12 mouse cellular contexts compared by ENCODE assay signal in the genomic region with DNA sequence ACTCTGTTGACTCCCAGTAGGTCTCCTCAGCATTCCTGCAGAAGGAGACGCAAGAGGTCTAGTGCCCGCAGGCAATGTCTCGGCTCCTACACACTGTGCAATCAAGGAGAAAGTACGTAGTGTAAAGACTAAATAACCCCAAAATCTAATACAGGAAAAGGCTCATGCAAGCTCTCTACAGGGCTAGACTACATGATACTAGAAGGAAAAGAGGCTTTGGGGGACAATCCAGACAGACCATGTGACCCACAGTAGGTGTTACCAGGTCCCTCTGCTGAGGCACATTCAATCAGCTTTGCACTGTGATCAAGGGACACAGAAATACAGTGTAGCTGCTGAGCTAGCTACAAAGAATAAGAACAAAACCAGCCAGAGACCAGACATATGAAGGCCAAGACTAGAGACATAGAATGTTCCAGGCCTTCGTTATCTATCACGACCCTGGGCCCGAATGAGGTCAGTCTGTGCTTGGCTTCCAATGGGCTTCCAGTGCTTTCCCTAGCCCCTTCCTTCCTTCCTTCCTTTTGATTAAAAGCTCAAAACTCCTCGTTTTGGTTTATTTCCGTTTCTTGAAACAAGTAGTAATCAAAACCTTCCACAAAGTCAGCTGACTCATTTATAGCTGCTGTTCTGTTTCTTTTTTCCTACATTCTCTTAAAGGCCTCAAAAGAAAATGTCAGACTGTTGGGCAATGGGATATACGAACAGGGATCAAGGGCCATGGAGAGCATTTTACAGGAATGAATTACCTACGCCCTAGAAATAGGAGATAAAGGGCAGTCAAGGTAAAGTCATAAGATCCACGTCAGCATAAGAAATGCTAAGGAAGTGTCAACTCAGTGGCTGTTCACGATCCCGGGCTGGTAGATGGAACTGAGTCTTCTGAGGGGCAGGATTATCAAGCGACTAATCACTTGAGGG. TPM values are rescaled to one million over a fixed set of nuclear protein-coding genes. Genes with fewer than 3 reads are reported as not detected.
A peak's percentile ranks its signal among the peaks of the same experiment; 100 is the strongest.
DNase-seq lines count a peak whose midpoint lies in the region; ATAC-seq and TF ChIP-seq lines count a peak whose summit lies in the region.
"Had no signal": no experiment of that assay in that cellular context is flagged by ENCODE, and none has a peak within 500 bp of the region (broad histone marks: within the 10 kb centered on the region; RNA-seq: fewer than 3 reads in every experiment).

No protein-coding gene starts in this region.

- intact Hi-C loops in heart, postnatal 14 days (cut with DNase I): no loop called here

- 0 out of 2 replicates have a peak overlapping the region, but pooled peaks have one; percentile 27 for H3K4me3 ChIP-seq in heart, embryonic 12.5 days
- H3K4me3 ChIP-seq in intestine, embryonic 16.5 days (ENCODE audit: low read length): no peak overlapping the region
- H3K4me3 ChIP-seq in thymus, adult 2 months (ENCODE audit: control insufficient read depth, insufficient read depth, low read length): no peak overlapping the region
- H3K4me3 ChIP-seq: hindbrain, embryonic 12.5 days had no signal

- ATAC-seq in heart, embryonic 12.5 days (ENCODE audit: insufficient number of reproducible peaks, low FRiP score): no peak
- 0 out of 2 replicates have a peak, but pooled peaks have one; percentile 1 for ATAC-seq in common myeloid progenitor, adult 5-6 weeks (replicated peaks; ENCODE audit: low read depth, poor library complexity, severe bottlenecking)
- peak; percentile 65 for ATAC-seq in intestine, embryonic 16.5 days

- H3K9me3 ChIP-seq in heart, embryonic 12.5 days (replicated peaks): no peaks in the 10 kb centered on the region
- no peaks in the 10 kb centered on the region for H3K9me3 ChIP-seq in intestine, embryonic 16.5 days (ENCODE audit: control insufficient read depth, low read length)

- H3K4me2 ChIP-seq in heart, embryonic 12.5 days: peak overlapping the region; percentile 58
- peak overlapping the region; percentile 17; the same call in 1 of the 2 replicates for H3K4me2 ChIP-seq in intestine, embryonic 16.5 days (ENCODE audit: low read depth, low read length)
- H3K4me2 ChIP-seq: hindbrain, embryonic 12.5 days had no signal

- WGBS in heart, embryonic 12.5 days: 61% methylated on average over 15 of the region's 15 CpGs
- WGBS in intestine, embryonic 16.5 days: 70% methylated on average over 15 of the region's 15 CpGs
- 43% methylated on average over 15 of the region's 15 CpGs for WGBS in thymus, adult 2 months

- TF ChIP-seq CTCF in thymus, adult 2 months (IDR thresholded peaks at IDR 0.05; ENCODE audit: borderline replicate concordance, control insufficient read depth, extremely low read depth, insufficient read depth, low read length, poor library complexity): no peak

- TF ChIP-seq POLR2A in thymus, adult 2 months (IDR thresholded peaks at IDR 0.05; ENCODE audit: control insufficient read depth, extremely low read depth, insufficient read depth, low read length, poor library complexity): no peak

- peak overlapping the region; percentile 51; the same call in 1 of the 2 replicates for H3K9ac ChIP-seq in heart, embryonic 12.5 days
- no peak overlapping the region for H3K9ac ChIP-seq in intestine, embryonic 16.5 days (ENCODE audit: low read depth, low read length)
- H3K9ac ChIP-seq: hindbrain, embryonic 12.5 days had no signal

- no peaks in the 10 kb centered on the region for H3K27me3 ChIP-seq in heart, embryonic 12.5 days (replicated peaks)
- H3K27me3 ChIP-seq in intestine, embryonic 16.5 days (replicated peaks; ENCODE audit: control insufficient read depth, insufficient read depth, low read length): peaks cover 5% of the 10 kb centered on the region; the same call in 1 of the 2 replicates
- peaks cover 9% of the 10 kb centered on the region for H3K27me3 ChIP-seq in thymus, adult 2 months (ENCODE audit: control insufficient read depth, insufficient read depth, low read length)

- peaks cover 30% of the 10 kb centered on the region for H3K36me3 ChIP-seq in heart, embryonic 12.5 days
- H3K36me3 ChIP-seq in intestine, embryonic 16.5 days (ENCODE audit: control insufficient read depth, insufficient read depth, low read length): no peaks in the 10 kb centered on the region
- no peaks in the 10 kb centered on the region for H3K36me3 ChIP-seq in thymus, adult 2 months (ENCODE audit: control insufficient read depth, insufficient read depth, low read length)
- H3K36me3 ChIP-seq: hindbrain, embryonic 12.5 days had no signal

- peaks cover 41% of the 10 kb centered on the region for H3K4me1 ChIP-seq in heart, embryonic 12.5 days (replicated peaks)
- peaks cover 18% of the 10 kb centered on the region for H3K4me1 ChIP-seq in intestine, embryonic 16.5 days (ENCODE audit: control insufficient read depth, insufficient read depth, low read length)
- peaks cover 8% of the 10 kb centered on the region for H3K4me1 ChIP-seq in thymus, adult 2 months (replicated peaks; ENCODE audit: control insufficient read depth, insufficient read depth, low read length)

- no peak for DNase-seq in heart, postnatal 14 days
- DNase-seq in 416B (ENCODE audit: low read depth): peak; percentile 15
- no peak for DNase-seq in spleen, adult 18-20 months
- no peak for DNase-seq in right cerebral cortex, adult 18-20 months
- DNase-seq in thymus, adult 2 months: no peak
- DNase-seq: adrenal gland, postnatal 10 days; cerebellum, postnatal 36 days; lung, adult 2 months had no signal

- peak overlapping the region; percentile 64 for H3K27ac ChIP-seq in heart, embryonic 12.5 days (ENCODE audit: poor library complexity, severe bottlenecking)
- H3K27ac ChIP-seq in intestine, embryonic 16.5 days (ENCODE audit: low read length): peak overlapping the region; percentile 65
- H3K27ac ChIP-seq in thymus, adult 2 months (ENCODE audit: control insufficient read depth, insufficient read depth, low read length): no peak overlapping the region
- H3K27ac ChIP-seq: hindbrain, embryonic 12.5 days had no signal

RNA-seq across cellular contexts. Expression of a gene that starts 3.7 kb away (rescaled TPM):
- 24.1 and 25.9 TPM in 2 replicates for polyA plus RNA-seq in heart, embryonic 12.5 days (2016; fragmentation: Nextera tagmentation; extraction: Ambion mirVana)
- total RNA-seq in heart, postnatal 14 days (2021): 100 to 1,000 TPM; 104 TPM
- 4.8 and 4.9 TPM in 2 replicates for total RNA-seq in common myeloid progenitor, adult 5-6 weeks (2017)
- 11.2 and 14.0 TPM in 2 replicates for polyA plus RNA-seq in intestine, embryonic 16.5 days (2015; fragmentation: Nextera tagmentation; extraction: Ambion mirVana)
- polyA plus RNA-seq in thymus, adult 2 months (2012; rRNA removed): 4.0 and 5.4 TPM in 2 replicates
